Mouse (Mus musculus) liver, embryonic 14.5 days (tissue): ENCODE data around the gene Irx4.

ENCODE experiments used
- CTCF ChIP-seq: IDR thresholded peaks from 2 replicates; pipeline ENCODE4 v1.5.1; 2016; ENCODE audit warnings: antibody characterized with exemption, low read depth, control low read depth
- EP300 ChIP-seq: IDR thresholded peaks from 2 replicates; pipeline ENCODE4 v1.6.1; 2016; ENCODE audit warnings: antibody characterized with exemption, low read depth

GRCm38 (mm10) chr13:73261881-73262280 lies 1.6 kb downstream of the Irx4 start:
- TF ChIP-seq CTCF: no peak
- no peak for TF ChIP-seq EP300
